Mouse (Mus musculus) megakaryocyte-erythroid progenitor cell, adult 5-6 weeks (primary cell): Measurements from ENCODE around the gene Krtap1-3. TPM values are rescaled to one million over a fixed set of nuclear protein-coding genes. Genes with fewer than 3 reads are reported as not detected.

Experiments
- ATAC-seq: replicated peaks from 2 replicates; pipeline ENCODE4 v1.8.0; 2016; ENCODE audit warnings: mild to moderate bottlenecking, inconsistent platforms; ENCODE audit not compliant: severe bottlenecking, poor library complexity, low FRiP score, low TSS enrichment
- total RNA-seq, 2 experiments: library from RNA; stranded (forward) in 1 of 2; stranded (reverse) in 1 of 2; fragments of 200-1000, 215-1000 nt in 1 of 2; fragments of >200 nt in 1 of 2; fragmentation: Nextera tagmentation in 1 of 2; gene quantifications; 2 replicates each; pipeline ENCODE4 v1.2.3; 2014 to 2017

Krtap1-3 gene
- total RNA-seq, 2 experiments from 2014 or later = not detected

DNA sequence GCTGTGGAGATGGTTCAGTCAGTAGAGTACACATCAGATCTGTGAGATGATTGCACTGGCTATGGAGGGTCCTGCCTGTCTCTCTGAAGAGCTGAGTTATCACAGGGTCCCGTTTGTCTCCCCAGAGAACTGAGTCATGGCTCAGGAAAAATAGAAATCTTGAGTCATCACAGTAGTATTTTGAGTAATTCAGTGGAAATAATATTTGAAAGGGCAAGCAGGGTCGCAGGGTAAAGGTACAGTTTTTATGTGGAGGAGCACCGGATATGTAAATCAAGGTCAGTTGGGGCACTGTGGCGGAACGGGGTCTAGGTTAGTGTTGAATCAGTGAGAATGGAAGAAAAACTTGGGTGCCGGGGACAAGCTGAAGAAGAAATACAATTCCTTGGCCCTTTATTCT lies 28.6 kb downstream of the Krtap1-3 start:
- ATAC-seq = no peak

DNA sequence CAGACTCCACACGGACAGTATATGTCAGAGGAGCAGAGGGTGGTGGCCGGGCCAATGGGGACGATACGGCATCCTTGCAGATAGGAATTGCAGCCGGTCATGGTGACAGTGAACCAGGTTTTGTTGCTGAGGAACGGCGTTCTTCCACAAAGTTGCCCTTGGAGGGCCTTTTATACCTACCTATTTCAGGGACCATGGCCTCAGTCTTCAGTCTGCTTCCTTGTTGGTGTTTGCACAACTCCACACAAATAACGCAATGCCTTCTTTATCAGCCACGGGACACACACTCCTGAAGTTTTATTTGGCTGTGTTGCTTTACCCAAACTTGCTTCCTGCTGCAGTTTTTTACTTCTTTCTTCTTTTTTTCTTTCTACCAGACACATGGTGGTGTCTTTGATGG lies 31.8 kb downstream of the Krtap1-3 start, which contains the start of gene Gm11939:
Gm11939 (minus strand) TSS at position 101 of the 400 bp plus-strand sequence.
- no peak for ATAC-seq

DNA sequence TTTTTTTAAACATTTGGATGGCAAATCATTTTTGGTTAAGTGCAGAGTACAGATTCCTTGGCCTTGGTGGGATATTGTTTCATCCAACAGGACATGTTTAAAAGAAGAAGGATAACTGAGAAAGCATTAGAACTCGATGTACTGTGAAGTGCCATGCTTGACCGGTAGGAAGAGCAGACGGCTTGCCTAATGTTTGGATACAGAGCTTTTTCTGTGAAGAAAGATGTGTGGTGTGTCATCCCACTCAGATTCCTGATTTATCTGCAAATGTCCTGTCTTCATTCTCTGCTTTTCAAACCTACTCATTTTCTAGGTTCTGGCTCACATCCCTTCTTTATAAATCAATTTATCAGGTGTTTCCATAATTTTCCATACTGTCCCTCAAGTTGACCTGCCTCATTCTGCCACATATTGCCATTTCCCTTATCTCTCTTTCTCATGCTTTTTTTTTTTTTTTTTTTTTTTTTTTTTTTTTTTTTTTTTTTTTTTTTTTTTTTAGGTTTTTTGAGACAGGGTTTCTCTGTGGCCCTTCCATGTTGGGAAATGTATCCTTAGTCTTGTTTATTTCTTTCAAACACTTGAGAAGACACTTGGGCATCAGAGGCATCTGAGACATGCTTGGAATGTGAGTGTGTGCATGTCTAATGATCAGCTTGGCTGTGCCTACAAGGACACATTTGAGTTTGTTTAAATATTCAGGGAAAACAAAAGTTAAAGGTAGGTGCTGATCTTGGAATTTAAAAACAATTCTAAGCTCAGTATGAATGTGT lies 33.0 kb downstream of the Krtap1-3 start:
- ATAC-seq = no peak

DNA sequence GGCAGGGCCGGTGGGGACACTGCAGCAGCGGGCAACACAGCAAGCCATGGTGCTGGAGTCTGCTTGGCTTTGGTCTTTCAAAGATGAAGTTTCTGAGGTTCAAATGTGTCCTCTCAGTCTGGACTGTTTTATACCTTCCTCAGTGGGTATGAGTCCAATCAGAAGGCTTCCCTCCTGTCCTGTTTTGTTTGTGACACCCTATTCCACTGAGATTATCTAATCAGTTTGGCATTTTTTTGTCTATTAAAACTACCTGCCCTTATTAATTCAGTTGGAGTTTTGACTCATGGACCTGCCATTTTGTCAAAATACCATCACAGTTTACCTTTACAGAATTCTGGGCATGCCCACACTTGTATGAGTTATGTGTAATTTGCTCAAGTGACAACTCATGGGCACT lies 34.4 kb downstream of the Krtap1-3 start, which contains the start of gene Krtap3-2:
Krtap3-2 (minus strand) TSS at position 101 of the 400 bp plus-strand sequence.
- ATAC-seq = no peak

DNA sequence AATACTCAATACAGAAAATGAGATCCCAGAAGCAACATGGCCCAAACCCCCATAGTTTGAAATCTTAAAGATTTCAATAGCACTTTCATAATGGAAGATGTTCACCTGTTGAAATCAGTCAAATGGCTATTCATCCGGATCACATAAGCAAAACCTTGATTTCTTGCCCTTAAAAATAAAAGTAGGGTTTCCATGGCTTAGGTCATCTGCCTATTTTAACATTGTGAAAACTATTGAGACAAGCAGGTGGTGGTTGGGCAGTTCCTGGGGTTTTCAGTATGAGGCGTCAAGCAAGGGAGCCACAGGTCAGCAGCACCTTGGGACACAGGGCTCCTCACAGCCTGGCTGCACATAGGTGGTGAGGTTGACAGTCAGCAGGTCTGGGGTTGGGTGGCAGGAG lies 34.9 kb downstream of the Krtap1-3 start:
- ATAC-seq = no peak

DNA sequence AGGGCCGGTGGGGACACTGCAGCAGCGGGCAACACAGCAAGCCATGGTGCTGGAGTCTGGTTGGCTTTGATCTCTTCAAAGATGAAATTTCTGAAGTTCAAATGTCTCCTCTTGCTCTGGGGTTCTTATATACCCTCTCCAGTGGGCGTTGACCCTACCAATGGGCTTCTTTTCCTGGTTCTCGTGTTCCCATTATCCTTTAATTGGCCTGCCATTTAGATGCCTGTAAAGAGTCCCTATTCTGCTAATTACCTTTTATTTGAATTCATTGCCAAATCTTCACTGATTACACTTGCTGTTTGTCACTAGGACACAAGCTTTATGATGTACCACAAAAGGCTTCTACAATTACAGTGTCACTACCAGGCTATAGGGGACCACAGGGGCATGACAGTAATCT lies 40.4 kb downstream of the Krtap1-3 start, which contains the start of gene Krtap3-3:
Krtap3-3 (minus strand) TSS at position 101 of the 400 bp plus-strand sequence.
- no peak for ATAC-seq

DNA sequence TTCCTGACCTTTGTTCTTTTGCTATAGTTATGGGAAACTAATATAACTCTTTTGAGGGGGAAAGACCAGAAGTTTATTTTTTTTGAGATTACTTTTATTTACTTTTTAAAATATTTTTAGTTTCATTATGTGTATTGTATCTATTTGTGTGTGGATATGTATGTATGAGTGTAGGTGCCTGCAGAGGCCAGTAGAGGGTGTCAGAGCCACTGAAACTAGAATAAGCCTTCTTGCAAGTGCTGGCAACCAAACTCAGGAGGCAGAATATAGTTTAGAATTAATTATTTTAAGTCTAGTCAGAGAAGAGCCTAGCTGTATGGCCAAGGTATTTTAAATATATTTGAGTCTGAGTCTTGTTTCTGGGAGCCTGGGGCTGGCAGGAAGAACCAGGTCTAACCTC lies 43.2 kb downstream of the Krtap1-3 start:
- ATAC-seq = no peak

Other genes starting within 250 kb of the Krtap1-3 start
Only the 30 nearest of the 36 such genes appear.
- gene Krt10, start 202.0 kb downstream of the Krtap1-3 start, total RNA-seq (2014; fragmentation: Nextera tagmentation) = 0.59 and 4.9 TPM in 2 replicates
- gene Krt10, start 202.0 kb downstream of the Krtap1-3 start, total RNA-seq (2017) = not detected in 2 replicates
- gene Krt12, start 169.1 kb downstream of the Krtap1-3 start, total RNA-seq (2014; fragmentation: Nextera tagmentation) = not detected in 2 replicates
- gene Krt12, start 169.1 kb downstream of the Krtap1-3 start, total RNA-seq (2017) = not detected in 2 replicates
- gene Krt20, start 153.2 kb downstream of the Krtap1-3 start, total RNA-seq (2014; fragmentation: Nextera tagmentation) = not detected in 2 replicates
- not detected in 2 replicates for gene Krt20, start 153.2 kb downstream of the Krtap1-3 start, total RNA-seq (2017)
- gene Krt23, start 98.2 kb downstream of the Krtap1-3 start, total RNA-seq (2014; fragmentation: Nextera tagmentation) = not detected in 2 replicates
- not detected in 2 replicates for gene Krt23, start 98.2 kb downstream of the Krtap1-3 start, total RNA-seq (2017)
- not detected in 2 replicates for gene Krt39, start 70.0 kb downstream of the Krtap1-3 start, total RNA-seq (2014; fragmentation: Nextera tagmentation)
- gene Krt39, start 70.0 kb downstream of the Krtap1-3 start, total RNA-seq (2017) = not detected in 2 replicates
- not detected in 2 replicates for gene Krt40, start 48.2 kb downstream of the Krtap1-3 start, total RNA-seq (2014; fragmentation: Nextera tagmentation)
- not detected in 2 replicates for gene Krt40, start 48.2 kb downstream of the Krtap1-3 start, total RNA-seq (2017)
- gene Krtap3-3, start 40.5 kb downstream of the Krtap1-3 start, total RNA-seq (2014; fragmentation: Nextera tagmentation) = not detected in 2 replicates
- not detected in 2 replicates for gene Krtap3-3, start 40.5 kb downstream of the Krtap1-3 start, total RNA-seq (2017)
- not detected in 2 replicates for gene Krtap3-2, start 34.5 kb downstream of the Krtap1-3 start, total RNA-seq (2014; fragmentation: Nextera tagmentation)
- gene Krtap3-2, start 34.5 kb downstream of the Krtap1-3 start, total RNA-seq (2017) = not detected in 2 replicates
- gene Gm11939, start 31.9 kb downstream of the Krtap1-3 start, total RNA-seq (2014; fragmentation: Nextera tagmentation) = not detected in 2 replicates
- not detected in 2 replicates for gene Gm11939, start 31.9 kb downstream of the Krtap1-3 start, total RNA-seq (2017)
- not detected in 2 replicates for gene Krtap3-1, start 24.7 kb downstream of the Krtap1-3 start, total RNA-seq (2014; fragmentation: Nextera tagmentation)
- gene Krtap3-1, start 24.7 kb downstream of the Krtap1-3 start, total RNA-seq (2017) = not detected in 2 replicates
- not detected in 2 replicates for gene Krtap1-5, start 10.3 kb downstream of the Krtap1-3 start, total RNA-seq (2014; fragmentation: Nextera tagmentation)
- gene Krtap1-5, start 10.3 kb downstream of the Krtap1-3 start, total RNA-seq (2017) = not detected in 2 replicates
- not detected in 2 replicates for gene Krtap1-4, start 7.7 kb downstream of the Krtap1-3 start, total RNA-seq (2014; fragmentation: Nextera tagmentation)
- gene Krtap1-4, start 7.7 kb downstream of the Krtap1-3 start, total RNA-seq (2017) = not detected in 2 replicates
- gene Krtap9-3, start 6.8 kb upstream of the Krtap1-3 start, total RNA-seq (2014; fragmentation: Nextera tagmentation) = not detected in 2 replicates
- not detected in 2 replicates for gene Krtap9-3, start 6.8 kb upstream of the Krtap1-3 start, total RNA-seq (2017)
- not detected in 2 replicates for gene Gm11938, start 12.0 kb upstream of the Krtap1-3 start, total RNA-seq (2014; fragmentation: Nextera tagmentation)
- not detected in 2 replicates for gene Gm11938, start 12.0 kb upstream of the Krtap1-3 start, total RNA-seq (2017)
- not detected in 2 replicates for gene Gm11937, start 18.9 kb upstream of the Krtap1-3 start, total RNA-seq (2014; fragmentation: Nextera tagmentation)
- not detected in 2 replicates for gene Gm11937, start 18.9 kb upstream of the Krtap1-3 start, total RNA-seq (2017)
- gene Krtap2-4, start 23.5 kb upstream of the Krtap1-3 start, total RNA-seq (2014; fragmentation: Nextera tagmentation) = not detected in 2 replicates
- not detected in 2 replicates for gene Krtap2-4, start 23.5 kb upstream of the Krtap1-3 start, total RNA-seq (2017)
- gene Gm11562, start 29.1 kb upstream of the Krtap1-3 start, total RNA-seq (2014; fragmentation: Nextera tagmentation) = not detected in 2 replicates
- not detected in 2 replicates for gene Gm11562, start 29.1 kb upstream of the Krtap1-3 start, total RNA-seq (2017)
- gene Krtap4-1, start 36.9 kb upstream of the Krtap1-3 start, total RNA-seq (2014; fragmentation: Nextera tagmentation) = not detected in 2 replicates
- gene Krtap4-1, start 36.9 kb upstream of the Krtap1-3 start, total RNA-seq (2017) = not detected in 2 replicates
- not detected in 2 replicates for gene Krtap4-2, start 43.7 kb upstream of the Krtap1-3 start, total RNA-seq (2014; fragmentation: Nextera tagmentation)
- gene Krtap4-2, start 43.7 kb upstream of the Krtap1-3 start, total RNA-seq (2017) = not detected in 2 replicates
- not detected in 2 replicates for gene Krtap4-7, start 52.8 kb upstream of the Krtap1-3 start, total RNA-seq (2014; fragmentation: Nextera tagmentation)
- gene Krtap4-7, start 52.8 kb upstream of the Krtap1-3 start, total RNA-seq (2017) = not detected in 2 replicates
- gene Gm11555, start 58.9 kb upstream of the Krtap1-3 start, total RNA-seq (2014; fragmentation: Nextera tagmentation) = not detected in 2 replicates
- gene Gm11555, start 58.9 kb upstream of the Krtap1-3 start, total RNA-seq (2017) = not detected in 2 replicates
- not detected in 2 replicates for gene Gm11563, start 67.6 kb upstream of the Krtap1-3 start, total RNA-seq (2014; fragmentation: Nextera tagmentation)
- not detected in 2 replicates for gene Gm11563, start 67.6 kb upstream of the Krtap1-3 start, total RNA-seq (2017)
- gene Krtap4-6, start 74.6 kb upstream of the Krtap1-3 start, total RNA-seq (2014; fragmentation: Nextera tagmentation) = not detected in 2 replicates
- gene Krtap4-6, start 74.6 kb upstream of the Krtap1-3 start, total RNA-seq (2017) = not detected in 2 replicates
- gene Gm14190, start 99.4 kb upstream of the Krtap1-3 start, total RNA-seq (2014; fragmentation: Nextera tagmentation) = not detected in 2 replicates
- gene Gm14190, start 99.4 kb upstream of the Krtap1-3 start, total RNA-seq (2017) = not detected in 2 replicates
- not detected in 2 replicates for gene Gm14180, start 143.0 kb upstream of the Krtap1-3 start, total RNA-seq (2014; fragmentation: Nextera tagmentation)
- gene Gm14180, start 143.0 kb upstream of the Krtap1-3 start, total RNA-seq (2017) = not detected in 2 replicates
- not detected in 2 replicates for gene Gm11595, start 181.6 kb upstream of the Krtap1-3 start, total RNA-seq (2014; fragmentation: Nextera tagmentation)
- not detected in 2 replicates for gene Gm11595, start 181.6 kb upstream of the Krtap1-3 start, total RNA-seq (2017)
- not detected in 2 replicates for gene Krtap4-8, start 189.4 kb upstream of the Krtap1-3 start, total RNA-seq (2014; fragmentation: Nextera tagmentation)
- gene Krtap4-8, start 189.4 kb upstream of the Krtap1-3 start, total RNA-seq (2017) = not detected in 2 replicates
- gene Krtap4-9, start 193.9 kb upstream of the Krtap1-3 start, total RNA-seq (2014; fragmentation: Nextera tagmentation) = not detected in 2 replicates
- not detected in 2 replicates for gene Krtap4-9, start 193.9 kb upstream of the Krtap1-3 start, total RNA-seq (2017)
- gene Gm11596, start 202.1 kb upstream of the Krtap1-3 start, total RNA-seq (2014; fragmentation: Nextera tagmentation) = not detected in 2 replicates
- not detected in 2 replicates for gene Gm11596, start 202.1 kb upstream of the Krtap1-3 start, total RNA-seq (2017)
- gene Gm11569, start 207.6 kb upstream of the Krtap1-3 start, total RNA-seq (2014; fragmentation: Nextera tagmentation) = not detected in 2 replicates
- gene Gm11569, start 207.6 kb upstream of the Krtap1-3 start, total RNA-seq (2017) = not detected in 2 replicates